Mouse (Mus musculus) lung, embryonic 16.5 days (tissue): ENCODE data around the gene Mad1l1. TPM values are rescaled to one million over a fixed set of nuclear protein-coding genes. Genes with fewer than 3 reads are reported as not detected.

Source experiments
- ATAC-seq: fragments of 200-750 bp; cut with Nextera tagmentation; 2 replicates; pipeline ENCODE4 v1.8.0; 2017; ENCODE audit warnings: low read depth, mild to moderate bottlenecking, moderate library complexity
- H3K27ac ChIP-seq: fragments of 300-500 bp; sonication (generic); 2 replicates; pipeline ENCODE4 v1.5.1; 2014; ENCODE audit warnings: mild to moderate bottlenecking, control low read depth, low read length
- H3K27me3 ChIP-seq: fragments of 300-500 bp; sonication (generic); 2 replicates; pipeline ENCODE4 v1.6.1; 2014; ENCODE audit warnings: low read depth, low read length, mixed read lengths; ENCODE audit not compliant: control insufficient read depth, insufficient read depth
- H3K36me3 ChIP-seq: fragments of 300-500 bp; sonication (generic); 2 replicates; pipeline ENCODE4 v1.6.1; 2014; ENCODE audit warnings: low read length; ENCODE audit not compliant: control insufficient read depth, insufficient read depth
- H3K4me1 ChIP-seq: fragments of 300-500 bp; sonication (generic); replicated peaks from 2 replicates; pipeline ENCODE4 v1.6.1; 2014; ENCODE audit warnings: low read length, mixed read lengths; ENCODE audit not compliant: control insufficient read depth, insufficient read depth
- H3K4me2 ChIP-seq: fragments of 300-500 bp; sonication (generic); 2 replicates; pipeline ENCODE4 v1.6.1; 2014; ENCODE audit warnings: low read depth, low read length, control low read depth
- H3K4me3 ChIP-seq: fragments of 300-500 bp; sonication (generic); 2 replicates; pipeline ENCODE4 v1.5.1; 2014; ENCODE audit warnings: mild to moderate bottlenecking, low read length, control low read depth
- H3K9ac ChIP-seq: fragments of 300-500 bp; sonication (generic); 2 replicates; pipeline ENCODE4 v1.6.1; 2014; ENCODE audit warnings: low read length, control low read depth
- H3K9me3 ChIP-seq: fragments of 300-500 bp; sonication (generic); 2 replicates; pipeline ENCODE4 v1.6.1; 2016; ENCODE audit warnings: low read length; ENCODE audit not compliant: control insufficient read depth
- WGBS: fragments of 180-500 bp; shearing (Covaris S2); extraction: QIAGEN DNeasy Blood & Tissue Kit; methylation state at CpG from one replicate; pipeline ENCODE4 v1.1.7; 2014; 5-methylcytosine and 5-hydroxymethylcytosine counted together
- polyA plus RNA-seq: library from polyadenylated mRNA; unstranded; fragments of >200 nt; fragmentation: Nextera tagmentation; extraction: Ambion mirVana; gene quantifications from 2 replicates; pipeline ENCODE4 v1.2.1, GENCODE M21; 2015

Mad1l1 gene
- polyA plus RNA-seq, 1 experiment from 2014 or later: 54.1 TPM

- Histone ChIP-seq H3K4me1 (no peaks in the 10 kb centered on the region), H3K27ac (no peak overlapping the region), H3K4me3 (no peak overlapping the region), H3K36me3 (no peaks in the 10 kb centered on the region; the same call in 1 of the 2 replicates), H3K4me2 (no peak overlapping the region), H3K27me3 (no peaks in the 10 kb centered on the region), H3K9me3 (no peaks in the 10 kb centered on the region), H3K9ac (no peak overlapping the region)
- WGBS: 74% methylated on average over 10 of the region's 10 CpGs
- no peak for ATAC-seq
These were observed 240.3 kb downstream of the Mad1l1 start for GRCm38 (mm10) chr5:140081084-140081483.

- no peak for ATAC-seq
These were observed 241.8 kb downstream of the Mad1l1 start for GRCm38 (mm10) chr5:140079511-140079910.

DNA sequence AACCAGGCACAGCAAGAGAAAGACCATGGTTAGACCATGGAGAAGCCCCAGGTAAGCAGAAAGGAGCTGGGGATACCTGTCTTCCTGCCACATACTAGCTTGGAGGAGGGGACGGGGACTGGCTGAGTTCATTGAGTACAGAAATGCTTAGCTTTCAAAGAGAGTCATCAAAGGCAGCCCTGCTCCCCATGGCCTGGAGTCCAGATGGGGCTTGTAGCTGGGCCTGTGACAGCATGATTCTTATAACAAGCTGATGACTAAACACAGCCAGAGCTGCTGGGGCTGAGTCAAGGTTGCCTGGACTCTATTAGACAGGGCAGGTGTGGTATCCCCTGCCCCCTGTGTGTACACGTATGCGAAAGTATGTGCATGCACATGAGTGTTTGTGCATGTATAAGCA, 242.9 kb downstream of the Mad1l1 start:
- H3K27ac ChIP-seq: no peak overlapping the region
- no peak for ATAC-seq
- 89% methylated on average over 3 of the region's 3 CpGs for WGBS
- no peaks in the 10 kb centered on the region for H3K27me3 ChIP-seq
- no peak overlapping the region for H3K9ac ChIP-seq
- H3K4me2 ChIP-seq: no peak overlapping the region
- no peaks in the 10 kb centered on the region for H3K4me1 ChIP-seq
- no peak overlapping the region for H3K4me3 ChIP-seq
- no peaks in the 10 kb centered on the region; the same call in 1 of the 2 replicates for H3K36me3 ChIP-seq
- no peaks in the 10 kb centered on the region for H3K9me3 ChIP-seq

More at GRCm38 (mm10) chr5:140079511-140079910, 241.8 kb downstream of the Mad1l1 start:
- Histone ChIP-seq H3K9me3 (no peaks in the 10 kb centered on the region), H3K27ac (no peak overlapping the region), H3K4me3 (no peak overlapping the region), H3K9ac (no peak overlapping the region), H3K4me2 (no peak overlapping the region), H3K27me3 (no peaks in the 10 kb centered on the region), H3K36me3 (no peaks in the 10 kb centered on the region; the same call in 1 of the 2 replicates), H3K4me1 (no peaks in the 10 kb centered on the region)
- WGBS: 91% methylated on average over 4 of the region's 4 CpGs

DNA sequence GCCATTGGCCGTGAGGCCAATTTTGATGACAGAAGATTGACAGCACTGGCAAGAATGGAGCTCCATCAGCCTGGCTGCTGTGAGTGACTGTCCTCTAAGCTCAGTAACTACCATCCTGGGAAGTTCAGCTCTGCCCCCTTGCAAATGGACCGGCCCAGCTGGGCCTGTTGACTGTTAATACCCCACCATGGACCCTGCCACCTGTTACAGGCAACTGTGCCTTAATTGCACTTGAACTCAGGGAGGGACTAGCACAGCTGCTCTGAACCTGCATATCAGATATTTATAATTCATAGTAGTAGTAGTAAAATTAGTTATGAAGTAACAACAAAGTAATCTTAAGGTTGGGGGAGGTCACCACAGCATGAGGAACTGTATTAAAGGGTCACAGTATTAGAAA, 244.9 kb downstream of the Mad1l1 start:
- Histone ChIP-seq H3K4me1 (no peaks in the 10 kb centered on the region), H3K4me2 (no peak overlapping the region), H3K27ac (no peak overlapping the region), H3K4me3 (no peak overlapping the region), H3K9ac (no peak overlapping the region), H3K36me3 (no peaks in the 10 kb centered on the region; the same call in 1 of the 2 replicates), H3K27me3 (no peaks in the 10 kb centered on the region), H3K9me3 (no peaks in the 10 kb centered on the region)
- ATAC-seq: no peak
- 94% methylated on average over 2 of the region's 2 CpGs for whole genome bisulfite sequencing

DNA sequence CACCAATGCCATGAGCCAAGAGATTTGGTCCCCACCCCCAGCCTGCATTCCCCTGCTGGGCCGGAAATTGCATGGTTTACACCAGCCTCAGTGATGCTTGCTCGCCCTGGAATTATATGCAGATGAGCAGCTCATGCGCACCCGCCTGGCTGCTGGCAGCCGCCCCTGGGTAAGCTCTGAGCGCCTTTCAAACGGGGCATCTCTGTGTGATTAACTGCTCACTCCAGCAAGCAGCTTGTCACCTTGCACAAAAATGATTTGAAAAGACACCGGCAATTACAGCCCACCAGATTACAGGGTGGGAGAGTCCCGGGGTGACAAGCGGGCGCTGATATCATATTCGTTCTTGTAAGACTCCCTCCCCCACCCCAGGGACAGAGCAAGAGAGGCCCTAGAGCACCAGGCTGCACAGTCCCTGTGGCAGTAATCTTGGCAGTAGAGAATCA, 247.7 kb downstream of the Mad1l1 start:
- 58% methylated on average over 12 of the region's 12 CpGs for WGBS
- no peak overlapping the region for H3K4me2 ChIP-seq
- no peaks in the 10 kb centered on the region for H3K9me3 ChIP-seq
- no peaks in the 10 kb centered on the region for H3K4me1 ChIP-seq
- no peak for ATAC-seq
- H3K27ac ChIP-seq: no peak overlapping the region
- H3K27me3 ChIP-seq: no peaks in the 10 kb centered on the region
- no peak overlapping the region for H3K4me3 ChIP-seq
- H3K9ac ChIP-seq: no peak overlapping the region
- no peaks in the 10 kb centered on the region for H3K36me3 ChIP-seq

- no peaks in the 10 kb centered on the region for H3K36me3 ChIP-seq
- 29% methylated on average over 1 of the region's 1 CpGs for WGBS
- ATAC-seq: no peak
These were observed 248.1 kb downstream of the Mad1l1 start for GRCm38 (mm10) chr5:140073148-140073670.

GRCm38 (mm10) chr5:140068506-140068905, 252.8 kb downstream of the Mad1l1 start:
- H3K27me3 ChIP-seq: no peaks in the 10 kb centered on the region
- H3K9me3 ChIP-seq: no peaks in the 10 kb centered on the region
- no peak for ATAC-seq
- 65% methylated on average over 5 of the region's 5 CpGs for WGBS
- no peak overlapping the region for H3K4me3 ChIP-seq
- H3K4me1 ChIP-seq: peaks cover 7% of the 10 kb centered on the region; the same call in 1 of the 2 replicates
- H3K9ac ChIP-seq: no peak overlapping the region
- no peak overlapping the region for H3K27ac ChIP-seq
- H3K36me3 ChIP-seq: peaks cover 5% of the 10 kb centered on the region; the same call in 1 of the 2 replicates
- H3K4me2 ChIP-seq: no peak overlapping the region

More at GRCm38 (mm10) chr5:140073148-140073670, 248.1 kb downstream of the Mad1l1 start:
- H3K4me3 ChIP-seq: no peak overlapping the region
- H3K9ac ChIP-seq: no peak overlapping the region
- H3K4me1 ChIP-seq: peaks cover 3% of the 10 kb centered on the region; the same call in 1 of the 2 replicates
- H3K4me2 ChIP-seq: no peak overlapping the region
- H3K27me3 ChIP-seq: no peaks in the 10 kb centered on the region
- no peak overlapping the region for H3K27ac ChIP-seq
- no peaks in the 10 kb centered on the region for H3K9me3 ChIP-seq

DNA sequence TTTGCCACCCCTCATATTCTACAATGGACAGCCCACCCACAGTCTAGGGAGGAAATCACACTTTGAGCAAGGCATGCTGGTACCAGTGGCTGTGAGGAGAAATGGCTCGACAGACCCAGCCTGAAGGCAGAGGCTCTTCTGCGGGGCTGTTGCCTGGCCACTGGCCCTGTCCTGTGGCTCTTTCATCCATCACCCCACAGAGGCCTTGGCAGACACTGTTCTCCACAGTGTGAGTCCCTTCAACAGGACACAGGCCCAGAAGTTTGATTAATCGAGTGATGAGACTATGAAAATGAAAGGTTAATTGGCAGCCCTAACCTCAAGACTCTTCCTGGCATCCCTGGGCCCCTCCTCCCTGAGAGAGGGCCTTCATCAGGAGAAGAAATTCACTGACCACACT, 253.3 kb downstream of the Mad1l1 start:
- H3K9ac ChIP-seq: no peak overlapping the region
- H3K4me3 ChIP-seq: no peak overlapping the region
- no peaks in the 10 kb centered on the region for H3K9me3 ChIP-seq
- H3K4me2 ChIP-seq: no peak overlapping the region
- no peak overlapping the region for H3K27ac ChIP-seq
- peaks cover 5% of the 10 kb centered on the region; the same call in 1 of the 2 replicates for H3K36me3 ChIP-seq
- WGBS: 50% methylated on average over 3 of the region's 3 CpGs
- no peaks in the 10 kb centered on the region for H3K27me3 ChIP-seq
- H3K4me1 ChIP-seq: peaks cover 7% of the 10 kb centered on the region; the same call in 1 of the 2 replicates
- peak; percentile 28; the same call in 1 of the 2 replicates for ATAC-seq

DNA sequence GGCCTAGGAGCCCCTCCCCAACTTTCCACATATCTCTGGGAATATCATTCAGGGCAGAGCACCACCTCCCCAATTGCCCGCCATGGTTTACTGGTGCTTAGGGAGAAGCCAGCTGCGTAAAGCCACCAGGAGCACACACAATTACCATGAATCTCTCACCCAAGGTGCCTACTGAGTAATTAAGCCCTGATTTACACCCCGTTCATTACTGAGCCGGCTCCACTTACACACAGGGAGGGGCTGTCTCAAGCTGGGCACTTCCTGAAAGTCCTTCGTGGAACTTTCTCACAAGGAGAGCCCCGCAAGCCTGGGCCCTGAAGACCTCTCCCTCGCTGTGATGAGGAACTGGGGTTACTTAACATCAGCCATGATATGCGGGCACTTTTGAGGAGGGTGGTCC, 254.6 kb downstream of the Mad1l1 start:
- Histone ChIP-seq H3K27ac (no peak overlapping the region), H3K36me3 (peaks cover 5% of the 10 kb centered on the region; the same call in 1 of the 2 replicates), H3K4me3 (no peak overlapping the region), H3K9ac (no peak overlapping the region), H3K9me3 (no peaks in the 10 kb centered on the region), H3K4me1 (peaks cover 10% of the 10 kb centered on the region), H3K4me2 (no peak overlapping the region), H3K27me3 (no peaks in the 10 kb centered on the region)
- 77% methylated on average over 8 of the region's 8 CpGs for WGBS
- ATAC-seq: no peak
